Mouse (Mus musculus): ENCODE results near the gene Atpaf1. TPM values are rescaled to one million over a fixed set of nuclear protein-coding genes. Genes with fewer than 3 reads are reported as not detected.

Atpaf1 gene
- polyA plus RNA-seq, 1 experiment from 2014 or later, result 59.7 TPM

DNA sequence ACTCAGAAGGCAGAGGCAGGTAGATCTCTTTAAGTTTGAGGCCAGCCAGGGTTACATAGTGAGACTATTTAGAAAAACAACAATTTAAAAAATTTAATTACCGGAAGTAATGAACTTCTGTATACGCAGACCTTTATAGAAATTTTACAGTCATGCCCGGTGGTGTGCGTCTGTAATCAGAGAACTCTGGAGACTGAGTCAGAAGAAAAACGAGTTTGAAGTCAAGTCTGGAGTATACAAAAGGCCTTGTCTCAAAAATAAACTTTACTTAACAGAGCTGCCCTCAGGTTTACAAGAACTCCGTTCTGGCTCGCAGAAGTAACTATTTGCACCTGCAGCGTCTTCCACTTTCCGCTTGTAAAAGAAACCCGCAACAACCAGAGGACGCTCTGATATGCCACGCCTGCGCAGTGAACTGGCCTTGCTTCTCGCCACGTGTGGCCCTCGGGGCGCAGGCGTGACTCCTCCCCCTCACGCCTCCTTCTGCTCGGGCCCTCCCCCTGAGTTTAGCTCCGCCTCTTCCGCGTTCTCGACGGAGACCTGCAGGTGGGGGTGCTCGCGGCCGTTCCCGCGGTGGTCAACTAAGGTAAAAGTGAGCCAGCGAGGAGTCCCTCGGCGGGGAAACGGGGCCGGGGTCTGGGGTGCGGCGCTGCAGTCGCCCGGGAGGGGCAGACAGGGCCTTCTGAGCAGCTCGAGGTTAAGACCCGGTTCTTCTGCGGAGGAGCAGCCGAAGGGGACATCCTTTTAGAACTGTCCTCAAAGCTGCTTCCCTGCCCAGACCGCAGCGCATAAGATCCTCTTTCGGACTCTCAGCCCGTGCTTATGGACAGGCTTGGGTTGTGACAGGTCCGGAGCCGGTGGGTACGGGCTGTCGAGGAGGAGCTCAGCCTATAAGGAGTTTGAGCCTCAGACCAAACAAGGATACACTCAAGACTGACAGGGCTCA, 54.4 kb downstream of the Atpaf1 start, which contains the start of gene Mknk1:
Gene Mknk1, plus strand, starts transcription at position 503 of the 946 bp plus-strand sequence.
- no peaks in the 10 kb centered on the region for H3K36me3 ChIP-seq (ENCODE audit: insufficient read depth, low read length)
- ATAC-seq (ENCODE audit: low FRiP score, low TSS enrichment), result peak; percentile 94
- H3K4me2 ChIP-seq (replicated peaks; ENCODE audit: low read depth, low read length), result peak within 1 kb of the TSS; percentile 63
- H3K9me3 ChIP-seq (ENCODE audit: low read length), result no peaks in the 10 kb centered on the region
- WGBS, result 1% methylated on average over 51 of the region's 51 CpGs
- peak within 1 kb of the TSS; percentile 81 for H3K4me3 ChIP-seq (ENCODE audit: low read length)
- H3K4me1 ChIP-seq (ENCODE audit: insufficient read depth, low read length), result peaks cover 7% of the 10 kb centered on the region
- peak within 1 kb of the TSS; percentile 78 for H3K9ac ChIP-seq (replicated peaks; ENCODE audit: low read length)
- no peaks in the 10 kb centered on the region for H3K27me3 ChIP-seq (ENCODE audit: insufficient read depth, low read length)
- H3K27ac ChIP-seq (ENCODE audit: low read length), result peak within 1 kb of the TSS; percentile 35; the same call in 1 of the 2 replicates

GRCm38 (mm10) chr4:115839956-115840355, 55.3 kb downstream of the Atpaf1 start:
- ATAC-seq (ENCODE audit: low FRiP score, low TSS enrichment), result no peak
- peak overlapping the region; percentile 78 for H3K9ac ChIP-seq (replicated peaks; ENCODE audit: low read length)
- WGBS, result 45% methylated on average over 4 of the region's 4 CpGs
- peak overlapping the region; percentile 63 for H3K4me2 ChIP-seq (replicated peaks; ENCODE audit: low read depth, low read length)
- H3K27me3 ChIP-seq (ENCODE audit: insufficient read depth, low read length), result no peaks in the 10 kb centered on the region
- peak overlapping the region; percentile 81 for H3K4me3 ChIP-seq (ENCODE audit: low read length)
- H3K9me3 ChIP-seq (ENCODE audit: low read length), result no peaks in the 10 kb centered on the region
- no peaks in the 10 kb centered on the region for H3K36me3 ChIP-seq (ENCODE audit: insufficient read depth, low read length)
- H3K4me1 ChIP-seq (ENCODE audit: insufficient read depth, low read length), result peaks cover 7% of the 10 kb centered on the region
- H3K27ac ChIP-seq (ENCODE audit: low read length), result no peak overlapping the region

GRCm38 (mm10) chr4:115840842-115841241, 56.2 kb downstream of the Atpaf1 start:
- ATAC-seq (ENCODE audit: low FRiP score, low TSS enrichment), result no peak
- H3K9me3 ChIP-seq (ENCODE audit: low read length), result no peaks in the 10 kb centered on the region
- no peak overlapping the region for H3K4me2 ChIP-seq (replicated peaks; ENCODE audit: low read depth, low read length)
- WGBS, result 91% methylated on average over 4 of the region's 4 CpGs
- H3K27me3 ChIP-seq (ENCODE audit: insufficient read depth, low read length), result no peaks in the 10 kb centered on the region
- no peak overlapping the region for H3K9ac ChIP-seq (replicated peaks; ENCODE audit: low read length)
- no peaks in the 10 kb centered on the region for H3K36me3 ChIP-seq (ENCODE audit: insufficient read depth, low read length)
- H3K4me1 ChIP-seq (ENCODE audit: insufficient read depth, low read length), result peaks cover 7% of the 10 kb centered on the region
- no peak overlapping the region for H3K4me3 ChIP-seq (ENCODE audit: low read length)
- H3K27ac ChIP-seq (ENCODE audit: low read length), result no peak overlapping the region

DNA sequence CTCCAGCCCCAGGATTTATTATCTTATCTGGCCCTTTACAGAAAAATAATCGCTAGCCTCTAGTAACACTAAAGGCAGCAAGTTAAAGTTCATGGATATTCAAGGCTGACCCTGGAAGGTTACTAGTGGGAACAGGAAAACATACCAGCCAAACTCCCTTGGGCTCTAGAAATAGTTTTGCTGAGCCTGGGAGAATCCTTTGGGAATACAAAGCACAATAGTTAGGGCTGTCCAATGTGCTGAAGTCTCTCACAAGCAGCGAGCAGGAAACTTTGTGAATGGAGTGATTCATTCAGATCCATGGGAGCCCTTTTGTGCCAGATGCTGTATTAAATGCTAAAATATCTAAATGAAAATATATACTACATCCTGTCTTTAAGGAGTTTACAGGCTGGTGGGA, 62.0 kb downstream of the Atpaf1 start:
- H3K9ac ChIP-seq (replicated peaks; ENCODE audit: low read length), result no peak overlapping the region

GRCm38 (mm10) chr4:115847377-115847776, 62.8 kb downstream of the Atpaf1 start:
- Histone ChIP-seq H3K4me3 (ENCODE audit: low read length) (no peak overlapping the region), H3K4me1 (ENCODE audit: insufficient read depth, low read length) (no peaks in the 10 kb centered on the region), H3K27ac (ENCODE audit: low read length) (no peak overlapping the region), H3K27me3 (ENCODE audit: insufficient read depth, low read length) (no peaks in the 10 kb centered on the region), H3K4me2 (replicated peaks; ENCODE audit: low read depth, low read length) (no peak overlapping the region), H3K36me3 (ENCODE audit: insufficient read depth, low read length) (peaks cover 16% of the 10 kb centered on the region), H3K9ac (replicated peaks; ENCODE audit: low read length) (no peak overlapping the region), H3K9me3 (ENCODE audit: low read length) (no peaks in the 10 kb centered on the region)
- no peak for ATAC-seq (ENCODE audit: low FRiP score, low TSS enrichment)
- 60% methylated on average over 5 of the region's 5 CpGs for WGBS

More for the DNA sequence above, 62.0 kb downstream of the Atpaf1 start:
- no peak overlapping the region for H3K4me3 ChIP-seq (ENCODE audit: low read length)
- no peak overlapping the region for H3K4me2 ChIP-seq (replicated peaks; ENCODE audit: low read depth, low read length)
- no peaks in the 10 kb centered on the region for H3K4me1 ChIP-seq (ENCODE audit: insufficient read depth, low read length)
- no peaks in the 10 kb centered on the region for H3K27me3 ChIP-seq (ENCODE audit: insufficient read depth, low read length)
- ATAC-seq (ENCODE audit: low FRiP score, low TSS enrichment), result no peak
- WGBS, result 49% methylated on average over 2 of the region's 2 CpGs
- H3K27ac ChIP-seq (ENCODE audit: low read length), result no peak overlapping the region
- peaks cover 16% of the 10 kb centered on the region for H3K36me3 ChIP-seq (ENCODE audit: insufficient read depth, low read length)
- H3K9me3 ChIP-seq (ENCODE audit: low read length), result no peaks in the 10 kb centered on the region

GRCm38 (mm10) chr4:115848083-115848482, 63.5 kb downstream of the Atpaf1 start:
- ATAC-seq (ENCODE audit: low FRiP score, low TSS enrichment), result no peak
- Histone ChIP-seq H3K9me3 (ENCODE audit: low read length) (no peaks in the 10 kb centered on the region), H3K4me1 (ENCODE audit: insufficient read depth, low read length) (no peaks in the 10 kb centered on the region), H3K9ac (replicated peaks; ENCODE audit: low read length) (no peak overlapping the region), H3K27ac (ENCODE audit: low read length) (no peak overlapping the region), H3K27me3 (ENCODE audit: insufficient read depth, low read length) (no peaks in the 10 kb centered on the region), H3K4me2 (replicated peaks; ENCODE audit: low read depth, low read length) (no peak overlapping the region), H3K36me3 (ENCODE audit: insufficient read depth, low read length) (peaks cover 16% of the 10 kb centered on the region), H3K4me3 (ENCODE audit: low read length) (no peak overlapping the region)
- 81% methylated on average over 1 of the region's 1 CpGs for WGBS

- Histone ChIP-seq H3K27me3 (ENCODE audit: insufficient read depth, low read length) (no peaks in the 10 kb centered on the region), H3K4me2 (replicated peaks; ENCODE audit: low read depth, low read length) (no peak overlapping the region), H3K27ac (ENCODE audit: low read length) (no peak overlapping the region), H3K36me3 (ENCODE audit: insufficient read depth, low read length) (peaks cover 16% of the 10 kb centered on the region), H3K9me3 (ENCODE audit: low read length) (no peaks in the 10 kb centered on the region), H3K4me3 (ENCODE audit: low read length) (no peak overlapping the region), H3K4me1 (ENCODE audit: insufficient read depth, low read length) (no peaks in the 10 kb centered on the region), H3K9ac (replicated peaks; ENCODE audit: low read length) (no peak overlapping the region)
- 61% methylated on average over 8 of the region's 8 CpGs for WGBS
- peak; percentile 27; the same call in 1 of the 2 replicates for ATAC-seq (ENCODE audit: low FRiP score, low TSS enrichment)
Measured at GRCm38 (mm10) chr4:115848990-115849677, 64.5 kb downstream of the Atpaf1 start.

- no peak for ATAC-seq (ENCODE audit: low FRiP score, low TSS enrichment)
- Histone ChIP-seq H3K27ac (ENCODE audit: low read length) (no peak overlapping the region), H3K4me2 (replicated peaks; ENCODE audit: low read depth, low read length) (no peak overlapping the region), H3K9ac (replicated peaks; ENCODE audit: low read length) (no peak overlapping the region), H3K4me1 (ENCODE audit: insufficient read depth, low read length) (no peaks in the 10 kb centered on the region), H3K9me3 (ENCODE audit: low read length) (no peaks in the 10 kb centered on the region), H3K4me3 (ENCODE audit: low read length) (no peak overlapping the region), H3K27me3 (ENCODE audit: insufficient read depth, low read length) (no peaks in the 10 kb centered on the region), H3K36me3 (ENCODE audit: insufficient read depth, low read length) (peaks cover 16% of the 10 kb centered on the region)
- WGBS, result 80% methylated on average over 2 of the region's 2 CpGs
Measured at GRCm38 (mm10) chr4:115850111-115850510, 65.5 kb downstream of the Atpaf1 start.

DNA sequence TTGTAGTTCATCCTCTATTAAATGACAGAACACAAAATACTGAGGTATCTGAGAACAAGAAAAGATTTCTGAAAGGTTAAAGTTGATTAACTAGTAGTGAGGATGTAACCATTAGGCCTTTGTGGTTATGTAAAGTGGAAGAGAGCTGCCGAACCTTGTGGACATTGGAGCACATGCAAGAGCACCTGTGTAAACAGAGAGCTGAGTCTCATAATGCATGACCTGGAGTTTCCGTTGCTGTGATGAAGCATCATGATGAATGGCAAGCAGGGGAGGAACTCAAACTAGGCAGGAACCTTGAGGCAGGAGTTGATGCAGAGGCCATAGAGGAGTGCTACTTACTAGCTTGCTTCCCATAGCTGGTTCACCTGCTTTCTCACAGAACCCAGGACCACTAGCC, 66.0 kb downstream of the Atpaf1 start:
- no peak overlapping the region for H3K4me3 ChIP-seq (ENCODE audit: low read length)
- no peaks in the 10 kb centered on the region for H3K9me3 ChIP-seq (ENCODE audit: low read length)
- H3K27ac ChIP-seq (ENCODE audit: low read length), result no peak overlapping the region
- no peak for ATAC-seq (ENCODE audit: low FRiP score, low TSS enrichment)
- H3K36me3 ChIP-seq (ENCODE audit: insufficient read depth, low read length), result peaks cover 16% of the 10 kb centered on the region
- H3K9ac ChIP-seq (replicated peaks; ENCODE audit: low read length), result no peak overlapping the region
- H3K27me3 ChIP-seq (ENCODE audit: insufficient read depth, low read length), result no peaks in the 10 kb centered on the region
- H3K4me2 ChIP-seq (replicated peaks; ENCODE audit: low read depth, low read length), result no peak overlapping the region
- no peaks in the 10 kb centered on the region for H3K4me1 ChIP-seq (ENCODE audit: insufficient read depth, low read length)
- 25% methylated on average over 2 of the region's 2 CpGs for WGBS
